Mouse (Mus musculus) stomach, postnatal 0 days (tissue): Measurements from ENCODE around the gene Farp2.
"Not testable (repeated sequence)": the region's sequence is repeated elsewhere in the genome, so short reads cannot be mapped to it uniquely, and the experiment has no call there.

ENCODE experiments used
- CTCF ChIP-seq: IDR thresholded peaks from 2 replicates; pipeline ENCODE4 v1.5.1; 2016; ENCODE audit warnings: antibody characterized with exemption, low read depth, mild to moderate bottlenecking, moderate library complexity
- EP300 ChIP-seq: optimal IDR thresholded peaks from 2 replicates; pipeline ENCODE3; 2016; ENCODE audit warnings: antibody characterized with exemption

DNA sequence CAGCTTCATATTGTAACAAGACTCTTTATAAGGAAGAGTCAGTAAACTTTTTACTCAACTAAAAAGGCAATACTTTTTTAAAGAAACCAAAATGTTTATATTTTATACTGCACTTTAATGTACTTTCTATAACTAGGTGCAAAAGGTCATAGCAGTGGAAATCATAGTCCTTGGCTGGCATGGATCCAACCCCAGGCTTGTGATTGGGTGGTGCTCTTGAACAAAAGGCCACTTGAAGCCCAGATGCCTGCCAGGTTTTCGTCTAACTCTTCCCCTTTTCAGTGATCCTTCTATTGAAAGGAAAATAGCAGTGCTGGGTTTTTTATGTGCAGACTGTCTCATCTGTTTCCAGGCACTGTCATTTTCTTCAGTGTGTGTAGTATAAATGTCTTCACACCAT, 3.3 kb upstream of the Farp2 start:
- not testable (repeated sequence) for TF ChIP-seq CTCF, EP300
